Mouse (Mus musculus) lung, adult 2 months (tissue): Measurements from ENCODE around the gene Vwa3a. TPM values are rescaled to one million over a fixed set of nuclear protein-coding genes. Genes with fewer than 3 reads are reported as not detected.

Source experiments
- DNase-seq: peaks from one replicate; pipeline ENCODE4 v3.0.0; 2022
- H3K4me1 ChIP-seq: fragments of 200-500 bp; 2 replicates; pipeline ENCODE4 v1.6.1; 2011; ENCODE audit warnings: low read length; ENCODE audit not compliant: control insufficient read depth, insufficient read depth
- H3K4me3 ChIP-seq: fragments of 200-500 bp; replicated peaks from 2 replicates; pipeline ENCODE3; 2011; ENCODE audit warnings: low read depth, mild to moderate bottlenecking, control low read depth, low read length; ENCODE audit errors: extremely low read depth
- CTCF ChIP-seq: fragments of 200-500 bp; IDR thresholded peaks from 2 replicates; pipeline ENCODE4 v1.5.1; 2011; ENCODE audit warnings: mild to moderate bottlenecking, low read length, control low read depth; ENCODE audit not compliant: insufficient read depth
- POLR2A ChIP-seq: fragments of 200-500 bp; IDR thresholded peaks from 2 replicates; pipeline ENCODE4 v1.6.1; 2011; ENCODE audit warnings: low read depth, mild to moderate bottlenecking, control low read depth, low read length, borderline replicate concordance; ENCODE audit errors: extremely low read depth
- WGBS: fragments of 180-500 bp; shearing (Covaris S2); methylation state at CpG from one replicate; pipeline ENCODE4 v1.1.7; 2018; 5-methylcytosine and 5-hydroxymethylcytosine counted together
- polyA plus RNA-seq: library from polyadenylated mRNA; depleted of rRNA; stranded (reverse); fragments of >200 nt; gene quantifications from 2 replicates; pipeline ENCODE4 v1.2.3, GENCODE M21; 2012

Vwa3a gene
- polyA plus RNA-seq, 1 experiment = 7.3 TPM

GRCm38 (mm10) chr7:120743366-120744351 lies 4.5 kb downstream of the Vwa3a start:
- Histone ChIP-seq H3K4me3 (no peak overlapping the region), H3K4me1 (no peaks in the 10 kb centered on the region)
- TF ChIP-seq CTCF = no peak
- TF ChIP-seq POLR2A = no peak
- 63% methylated on average over 14 of the region's 14 CpGs for WGBS
- no peak for DNase-seq

GRCm38 (mm10) chr7:120744606-120745005 lies 5.5 kb downstream of the Vwa3a start:
- 85% methylated on average over 6 of the region's 6 CpGs for WGBS
- Histone ChIP-seq H3K4me3 (no peak overlapping the region), H3K4me1 (no peaks in the 10 kb centered on the region)
- no peak for TF ChIP-seq CTCF
- no peak for TF ChIP-seq POLR2A
- no peak for DNase-seq

DNA sequence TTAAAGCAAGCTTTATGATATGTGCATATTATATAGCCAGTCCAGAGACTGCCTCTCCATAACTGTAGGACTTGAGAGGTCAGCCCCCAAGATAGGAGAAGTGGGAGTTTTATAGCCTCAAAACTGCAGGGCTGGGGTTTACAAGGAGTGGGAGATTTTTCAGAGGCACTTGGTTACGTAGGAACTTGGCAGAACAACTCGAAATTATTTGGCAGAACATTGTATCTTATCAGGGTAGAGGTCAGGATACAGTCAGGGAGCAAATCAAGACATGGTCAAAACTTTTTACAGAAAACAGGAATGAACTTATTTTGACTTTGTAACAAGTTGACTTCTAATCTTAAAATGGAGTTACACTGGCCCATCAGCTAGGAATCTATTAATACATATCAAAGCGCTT lies 6.9 kb downstream of the Vwa3a start:
- no peak overlapping the region for H3K4me3 ChIP-seq
- no peaks in the 10 kb centered on the region for H3K4me1 ChIP-seq
- no peak for DNase-seq
- WGBS = 41% methylated on average over 3 of the region's 3 CpGs
- no peak for TF ChIP-seq CTCF
- no peak for TF ChIP-seq POLR2A

GRCm38 (mm10) chr7:120746821-120747220 lies 7.7 kb downstream of the Vwa3a start:
- Histone ChIP-seq H3K4me1 (0 out of 2 replicates have a peak, but pooled peaks cover 1% of the 10 kb centered on the region), H3K4me3 (no peak overlapping the region)
- WGBS = 74% methylated on average over 5 of the region's 5 CpGs
- DNase-seq = no peak
- no peak for TF ChIP-seq POLR2A
- no peak for TF ChIP-seq CTCF

DNA sequence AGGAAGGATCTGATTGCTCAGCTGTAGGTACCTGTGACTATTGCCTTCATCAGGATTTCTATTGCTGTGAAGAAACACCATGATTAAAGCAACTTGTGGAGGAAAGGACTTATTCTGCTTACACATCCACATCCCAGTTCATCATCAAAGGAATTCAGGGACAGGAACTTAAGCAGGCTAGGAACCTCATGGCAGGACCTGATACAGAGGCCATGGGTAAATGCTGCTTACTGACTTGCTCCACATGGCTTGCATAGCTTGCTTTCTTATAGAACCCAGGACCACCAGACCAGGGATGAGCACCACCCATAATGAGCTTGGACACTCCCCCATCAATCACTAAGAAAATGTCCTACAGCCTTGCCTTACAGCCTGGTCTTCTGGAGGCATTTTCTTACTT lies 9.4 kb downstream of the Vwa3a start:
- Histone ChIP-seq H3K4me3 (no peak overlapping the region), H3K4me1 (0 out of 2 replicates have a peak, but pooled peaks cover 2% of the 10 kb centered on the region)
- no peak for DNase-seq
- TF ChIP-seq CTCF (no peak), POLR2A (no peak)

DNA sequence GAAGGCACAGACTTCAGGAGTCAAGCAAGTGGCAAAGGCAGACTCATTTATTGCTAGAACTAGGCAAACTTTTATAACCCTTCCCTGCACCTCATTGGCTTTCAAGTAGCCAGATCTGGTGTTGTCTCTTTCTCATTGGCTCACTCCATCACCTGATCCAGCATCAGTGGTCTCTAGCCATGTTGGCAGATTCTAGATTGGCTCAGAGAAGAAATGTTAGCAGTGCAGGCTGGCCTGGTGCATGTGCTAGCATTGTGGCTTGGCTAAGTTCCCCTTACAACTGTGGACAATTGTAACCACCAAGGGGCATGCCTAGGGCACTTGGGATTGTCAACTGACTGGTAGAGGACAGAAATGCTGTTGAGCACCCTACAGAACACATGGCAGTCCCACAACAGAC lies 12.2 kb downstream of the Vwa3a start:
- DNase-seq = no peak
- TF ChIP-seq CTCF = no peak
- TF ChIP-seq POLR2A = no peak
- Histone ChIP-seq H3K4me1 (0 out of 2 replicates have a peak, but pooled peaks cover 2% of the 10 kb centered on the region), H3K4me3 (no peak overlapping the region)

DNA sequence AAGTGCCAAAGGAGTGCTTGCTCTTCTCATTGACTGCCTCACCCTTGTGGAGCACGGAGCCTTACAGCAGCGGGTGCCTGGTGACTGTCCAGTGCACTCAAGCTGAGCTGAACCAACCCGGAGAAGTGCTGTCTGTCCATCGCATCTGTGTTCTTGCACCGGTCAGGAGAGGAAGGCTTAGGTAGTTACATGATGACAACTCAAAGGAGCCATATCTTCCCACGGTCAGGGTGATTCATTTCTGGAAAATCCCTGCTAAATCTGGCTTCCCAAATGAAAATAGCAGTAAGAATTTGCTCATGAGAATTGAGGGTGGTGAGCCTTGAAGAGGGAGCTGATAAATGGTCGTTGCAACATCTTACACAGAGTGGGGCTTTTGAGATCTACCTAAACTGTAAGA lies 12.8 kb downstream of the Vwa3a start:
- DNase-seq = no peak
- WGBS = 71% methylated on average over 7 of the region's 7 CpGs
- no peak overlapping the region for H3K4me3 ChIP-seq
- 0 out of 2 replicates have a peak, but pooled peaks cover 2% of the 10 kb centered on the region for H3K4me1 ChIP-seq
- TF ChIP-seq POLR2A = no peak
- TF ChIP-seq CTCF = no peak

GRCm38 (mm10) chr7:120754671-120755070 lies 15.6 kb downstream of the Vwa3a start:
- Histone ChIP-seq H3K4me3 (no peak overlapping the region), H3K4me1 (0 out of 2 replicates have a peak, but pooled peaks cover 2% of the 10 kb centered on the region)
- peak; percentile 72 for DNase-seq
- 4% methylated on average over 5 of the region's 5 CpGs for WGBS
- TF ChIP-seq CTCF = peak; percentile 97
- TF ChIP-seq POLR2A = no peak

- TF ChIP-seq POLR2A = no peak
- TF ChIP-seq CTCF = no peak
- Histone ChIP-seq H3K4me1 (no peaks in the 10 kb centered on the region), H3K4me3 (no peak overlapping the region)
- no peak for DNase-seq
- WGBS = 19% methylated on average over 1 of the region's 1 CpGs
Observed at GRCm38 (mm10) chr7:120767369-120767768, 28.3 kb downstream of the Vwa3a start.

- H3K4me1 ChIP-seq = no peaks in the 10 kb centered on the region
- WGBS = 55% methylated on average over 1 of the region's 1 CpGs
- TF ChIP-seq POLR2A = no peak
- TF ChIP-seq CTCF = no peak
- DNase-seq = no peak
- H3K4me3 ChIP-seq = no peak overlapping the region
Observed at GRCm38 (mm10) chr7:120771389-120771788, 32.3 kb downstream of the Vwa3a start.
